Mouse (Mus musculus) heart, embryonic 13.5 days (tissue): Measurements from ENCODE around the gene Slc25a11. TPM values are rescaled to one million over a fixed set of nuclear protein-coding genes. Genes with fewer than 3 reads are reported as not detected.

Source experiments
- ATAC-seq: fragments of 200-750 bp; cut with Nextera tagmentation; 2 replicates; pipeline ENCODE4 v1.8.0; 2017; ENCODE audit warnings: moderate TSS enrichment; ENCODE audit not compliant: insufficient number of reproducible peaks, low FRiP score, low TSS enrichment; ENCODE audit errors: extremely low read depth
- H3K27ac ChIP-seq: fragments of 300-500 bp; sonication (generic); replicated peaks from 2 replicates; pipeline ENCODE4 v1.5.1; 2015; ENCODE audit warnings: moderate library complexity, mild to moderate bottlenecking, inconsistent platforms
- H3K27me3 ChIP-seq: fragments of 300-500 bp; sonication (generic); replicated peaks from 2 replicates; pipeline ENCODE4 v1.6.1; 2015; ENCODE audit warnings: mild to moderate bottlenecking, inconsistent platforms
- H3K36me3 ChIP-seq: fragments of 300-500 bp; sonication (generic); 2 replicates; pipeline ENCODE4 v1.6.1; 2015; ENCODE audit warnings: mild to moderate bottlenecking, inconsistent platforms
- H3K4me1 ChIP-seq: fragments of 300-500 bp; sonication (generic); 2 replicates; pipeline ENCODE4 v1.6.1; 2015; ENCODE audit warnings: inconsistent platforms
- H3K4me2 ChIP-seq: fragments of 300-500 bp; sonication (generic); 2 replicates; pipeline ENCODE4 v1.6.1; 2015; ENCODE audit warnings: inconsistent platforms, mild to moderate bottlenecking, moderate library complexity
- H3K4me3 ChIP-seq: fragments of 300-500 bp; sonication (generic); 2 replicates; pipeline ENCODE4 v1.5.1; 2015; ENCODE audit warnings: moderate library complexity, mild to moderate bottlenecking, inconsistent platforms
- H3K9ac ChIP-seq: fragments of 300-500 bp; sonication (generic); 2 replicates; pipeline ENCODE4 v1.6.1; 2015; ENCODE audit warnings: inconsistent platforms, mild to moderate bottlenecking, moderate library complexity
- H3K9me3 ChIP-seq: fragments of 300-500 bp; sonication (generic); 2 replicates; pipeline ENCODE4 v1.6.1; 2016; ENCODE audit warnings: inconsistent platforms
- WGBS: fragments of 180-500 bp; shearing (Covaris S2); methylation state at CpG from one replicate; pipeline ENCODE4 v1.1.7; 2015; ENCODE audit warnings: mixed read lengths; 5-methylcytosine and 5-hydroxymethylcytosine counted together
- polyA plus RNA-seq: library from polyadenylated mRNA; unstranded; fragments of >200 nt; fragmentation: Nextera tagmentation; extraction: Ambion mirVana; gene quantifications from 2 replicates; pipeline ENCODE4 v1.2.1, GENCODE M21; 2015

Gene Slc25a11
- polyA plus RNA-seq, 1 experiment from 2014 or later: 234 TPM

DNA sequence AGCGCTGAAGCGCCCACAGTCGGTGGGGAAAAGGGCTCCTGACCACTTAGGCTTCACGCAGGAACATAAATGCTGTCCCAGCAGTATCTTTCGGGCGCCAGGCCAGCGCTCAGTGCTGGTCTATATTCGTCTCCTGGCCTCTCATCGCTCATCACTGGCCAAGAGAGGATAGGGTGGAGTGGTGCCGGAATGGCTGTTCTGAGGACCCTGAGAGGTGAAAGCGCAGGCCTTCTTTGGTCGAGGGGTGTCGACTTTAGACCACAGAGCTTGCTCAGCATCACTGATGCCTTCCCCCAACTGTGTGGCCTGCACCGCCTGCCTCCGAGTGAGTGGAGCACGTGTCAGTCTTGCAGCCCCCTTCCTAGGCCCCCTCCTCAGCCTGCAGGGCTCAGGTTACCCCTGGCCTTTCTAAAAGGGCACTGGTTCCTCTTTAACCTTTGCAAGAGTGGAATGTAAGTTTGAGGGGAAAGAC lies 9.2 kb upstream of the Slc25a11 start:
- Histone ChIP-seq H3K4me2 (peak overlapping the region; percentile 94), H3K4me1 (peaks cover 68% of the 10 kb centered on the region), H3K9me3 (no peaks in the 10 kb centered on the region), H3K9ac (peak overlapping the region; percentile 100), H3K4me3 (peak overlapping the region; percentile 100), H3K27me3 (no peaks in the 10 kb centered on the region), H3K36me3 (peaks cover 41% of the 10 kb centered on the region), H3K27ac (peak overlapping the region; percentile 99)
- 4% methylated on average over 16 of the region's 16 CpGs for WGBS
- no peak; the same call in 1 of the 2 replicates for ATAC-seq

DNA sequence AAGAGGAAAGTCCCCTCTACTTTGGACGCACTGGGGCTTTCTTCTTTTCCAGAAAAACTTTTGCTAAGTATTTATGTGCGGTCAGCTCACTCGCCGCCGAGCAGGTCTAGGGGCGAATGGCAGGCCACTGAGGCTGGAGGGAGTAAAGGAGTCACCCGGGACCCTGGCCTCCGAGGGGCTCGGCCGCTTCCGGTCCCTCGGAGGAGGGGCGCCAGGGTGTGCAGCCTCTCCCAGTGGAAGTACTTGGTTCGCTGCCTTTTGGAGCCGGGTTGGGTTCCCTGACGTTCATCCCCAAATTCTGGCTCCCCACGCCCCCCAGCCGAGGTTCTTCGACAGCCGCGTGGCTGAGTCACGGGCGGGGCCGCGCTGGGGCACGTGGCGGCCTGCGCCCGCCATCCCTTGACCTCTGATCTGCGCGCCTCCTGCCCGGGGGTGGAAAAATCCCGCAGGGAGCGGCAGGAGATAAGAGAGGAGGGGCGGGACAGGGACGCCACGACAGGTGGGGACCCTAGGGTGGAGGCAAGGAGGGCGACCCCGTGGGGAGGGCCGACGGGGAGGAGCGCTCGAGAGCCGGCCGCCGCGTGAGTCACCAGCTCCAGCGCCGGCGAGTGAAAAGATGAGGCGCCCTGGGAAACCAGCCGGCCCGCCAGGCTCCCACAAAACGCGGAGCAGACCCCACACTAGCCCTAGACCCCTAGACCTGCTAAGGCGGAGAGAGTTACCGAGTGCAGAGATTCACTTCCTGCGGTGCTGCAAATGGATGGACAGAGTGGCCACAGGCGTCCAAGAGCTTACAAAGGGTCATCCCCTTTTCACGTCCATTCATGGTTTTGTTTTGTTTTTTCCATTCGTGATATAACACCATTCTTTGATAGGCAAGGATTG lies 8.5 kb upstream of the Slc25a11 start:
- H3K9ac ChIP-seq: peak overlapping the region; percentile 100
- no peak for ATAC-seq
- peak overlapping the region; percentile 94 for H3K4me2 ChIP-seq
- peak overlapping the region; percentile 99 for H3K27ac ChIP-seq
- H3K4me3 ChIP-seq: peak overlapping the region; percentile 100
- under 1% methylated on average over 61 of the region's 61 CpGs for WGBS
- H3K9me3 ChIP-seq: no peaks in the 10 kb centered on the region
- no peaks in the 10 kb centered on the region for H3K27me3 ChIP-seq
- peaks cover 41% of the 10 kb centered on the region for H3K36me3 ChIP-seq
- H3K4me1 ChIP-seq: peaks cover 70% of the 10 kb centered on the region

DNA sequence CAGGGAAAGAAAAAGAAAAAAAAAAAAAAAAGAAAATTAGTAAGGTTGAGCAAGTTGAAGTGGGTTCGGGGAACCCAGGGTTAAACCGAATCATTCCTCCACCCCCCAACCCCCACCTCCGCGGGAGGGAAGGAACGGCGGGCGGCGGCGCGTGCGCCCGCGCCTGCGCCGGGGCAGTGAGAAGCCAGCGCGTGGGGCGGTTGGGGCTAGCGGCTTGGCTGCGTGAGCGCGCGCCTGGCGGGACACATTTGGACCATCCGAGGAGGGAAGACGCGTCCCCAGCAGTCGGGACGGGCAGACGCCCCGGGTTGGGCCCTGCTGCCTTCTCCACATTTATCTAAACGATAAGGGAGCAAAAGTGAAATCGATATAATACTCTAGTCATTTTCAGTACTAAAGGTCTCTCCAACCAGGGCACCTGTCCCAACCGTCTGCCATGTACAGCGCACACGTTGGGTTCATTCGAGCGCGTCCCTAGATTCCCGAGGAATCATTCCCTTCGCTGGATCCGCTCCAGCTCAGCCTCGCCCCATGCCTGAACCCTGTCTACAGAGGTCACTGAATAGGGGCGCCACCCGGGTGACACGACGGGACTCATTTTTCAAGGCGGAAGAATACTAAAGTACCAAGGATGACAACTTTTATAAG lies 7.8 kb upstream of the Slc25a11 start:
- H3K4me1 ChIP-seq: peaks cover 77% of the 10 kb centered on the region

DNA sequence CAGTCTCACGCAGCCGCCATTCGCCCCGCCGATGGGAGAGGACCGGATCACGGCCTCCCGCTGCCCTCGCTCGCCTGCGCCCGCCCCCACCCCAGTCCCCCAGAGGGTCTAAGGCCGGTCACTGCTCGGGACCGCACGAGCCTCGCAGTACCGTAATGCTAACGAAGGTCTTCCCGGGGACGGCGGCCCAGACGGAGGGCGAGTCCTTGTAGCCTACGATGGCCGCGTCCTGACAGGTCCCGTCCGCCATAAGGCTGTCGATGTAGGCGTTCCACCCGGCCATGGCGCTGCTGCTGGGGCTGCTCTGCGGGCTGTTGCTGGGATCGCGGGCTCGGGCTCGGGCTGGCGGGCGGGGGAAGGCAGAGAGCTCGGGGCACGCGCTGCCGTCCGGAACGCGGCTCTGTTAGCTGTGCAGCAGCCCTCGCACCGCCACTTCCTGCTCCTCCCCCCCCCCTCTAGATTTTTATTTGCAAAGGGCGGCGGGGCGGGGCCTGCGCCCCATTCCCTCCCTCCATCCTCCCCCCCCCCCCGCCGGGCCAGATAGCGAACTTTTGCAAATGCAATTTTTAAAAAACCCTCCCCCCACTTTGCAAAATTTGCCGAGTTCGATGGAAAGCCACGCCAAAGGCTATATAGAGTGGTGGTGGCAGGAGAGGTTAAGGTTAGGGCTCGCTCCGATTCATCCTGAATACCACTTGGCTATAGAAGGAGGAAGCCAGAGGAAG lies 7.1 kb upstream of the Slc25a11 start, which contains the start of gene Pfn1:
Pfn1 (minus strand) TSS at position 447 of the 725 bp plus-strand sequence.
- no peaks in the 10 kb centered on the region for H3K27me3 ChIP-seq
- ATAC-seq: peak; percentile 22
- peaks cover 42% of the 10 kb centered on the region for H3K36me3 ChIP-seq
- H3K4me3 ChIP-seq: peak within 1 kb of the TSS; percentile 100
- H3K9me3 ChIP-seq: no peaks in the 10 kb centered on the region
- H3K4me1 ChIP-seq: peaks cover 80% of the 10 kb centered on the region
- H3K9ac ChIP-seq: peak within 1 kb of the TSS; percentile 100
- H3K27ac ChIP-seq: peak within 1 kb of the TSS; percentile 99
- WGBS: under 1% methylated on average over 60 of the region's 61 CpGs
- peak within 1 kb of the TSS; percentile 94 for H3K4me2 ChIP-seq

More for the DNA sequence above, 7.8 kb upstream of the Slc25a11 start:
- peaks cover 42% of the 10 kb centered on the region for H3K36me3 ChIP-seq
- H3K9me3 ChIP-seq: no peaks in the 10 kb centered on the region
- H3K4me2 ChIP-seq: peak overlapping the region; percentile 94
- H3K27ac ChIP-seq: peak overlapping the region; percentile 99
- peak overlapping the region; percentile 100 for H3K9ac ChIP-seq
- WGBS: under 1% methylated on average over 42 of the region's 48 CpGs
- 0 out of 2 replicates have a peak, but pooled peaks have one; percentile 17 for ATAC-seq
- H3K27me3 ChIP-seq: no peaks in the 10 kb centered on the region
- H3K4me3 ChIP-seq: peak overlapping the region; percentile 100

DNA sequence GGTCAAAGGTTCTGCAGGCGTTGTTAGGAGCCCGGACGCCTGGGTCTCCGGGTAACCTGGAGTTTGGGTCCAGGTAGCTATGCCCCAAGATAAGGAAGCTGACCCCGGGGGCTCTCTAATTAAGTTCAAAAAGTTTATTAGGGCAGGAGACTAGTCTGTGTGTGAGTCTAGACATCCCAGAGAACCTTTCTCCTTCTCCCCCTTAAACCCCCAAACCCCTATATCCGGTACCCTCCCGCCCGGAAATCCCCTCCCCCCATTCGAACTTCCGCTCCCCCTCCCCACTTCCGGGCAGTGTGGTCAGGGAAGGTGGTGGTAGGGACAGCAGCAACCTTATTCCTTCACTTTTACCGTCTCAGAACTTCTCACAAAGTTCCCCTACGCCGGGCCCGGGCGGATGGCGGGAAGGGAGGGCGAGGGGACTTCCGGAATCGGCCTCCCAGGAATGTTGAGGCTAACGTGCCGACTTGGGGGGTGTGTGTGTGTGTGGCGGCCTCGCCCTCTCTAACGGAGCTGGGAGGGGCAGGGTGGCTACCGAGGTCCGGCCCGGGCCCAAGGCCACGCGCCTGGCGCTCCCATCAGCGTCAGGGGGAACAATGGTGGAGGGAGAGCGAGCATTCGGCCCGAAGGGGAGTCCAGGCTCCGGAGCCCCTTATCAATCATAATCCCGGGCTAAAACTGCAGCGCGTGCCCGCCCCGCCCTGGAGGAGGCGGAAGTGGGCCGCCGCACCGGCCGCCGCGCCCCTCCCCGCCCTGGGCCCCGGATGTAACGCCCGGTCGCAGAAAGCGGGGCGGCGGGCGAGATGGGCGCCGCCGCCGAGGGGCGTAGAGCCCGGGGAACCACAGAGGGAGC lies 6.3 kb upstream of the Slc25a11 start:
- H3K27me3 ChIP-seq: no peaks in the 10 kb centered on the region
- H3K4me3 ChIP-seq: peak overlapping the region; percentile 100
- H3K9me3 ChIP-seq: no peaks in the 10 kb centered on the region
- peak overlapping the region; percentile 94 for H3K4me2 ChIP-seq
- H3K4me1 ChIP-seq: peaks cover 80% of the 10 kb centered on the region
- H3K9ac ChIP-seq: peak overlapping the region; percentile 100
- peak overlapping the region; percentile 99 for H3K27ac ChIP-seq
- peaks cover 47% of the 10 kb centered on the region for H3K36me3 ChIP-seq
- ATAC-seq: peak; percentile 26
- under 1% methylated on average over 63 of the region's 63 CpGs for WGBS

DNA sequence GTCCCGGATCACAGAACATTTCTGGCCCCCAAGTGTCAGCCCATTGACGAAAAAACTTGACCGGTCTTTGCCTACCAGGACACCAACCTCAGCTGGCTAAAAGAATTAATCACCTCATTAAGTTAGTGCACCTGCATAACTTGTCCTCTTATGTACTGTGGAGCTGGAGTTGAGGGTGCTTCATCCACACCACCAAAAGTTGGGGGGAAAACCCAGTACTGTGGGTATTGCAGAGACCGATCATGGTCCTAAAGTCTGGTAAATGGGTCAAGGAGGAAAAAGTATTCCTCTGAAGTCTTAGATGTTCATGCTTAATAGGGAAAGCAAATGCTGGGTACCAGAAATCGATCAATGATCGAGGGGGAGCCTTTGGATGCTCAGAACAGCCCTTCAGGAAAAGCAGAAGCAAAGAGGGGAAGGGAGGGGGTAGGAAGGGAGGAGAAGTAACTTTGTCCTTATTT lies 5.6 kb upstream of the Slc25a11 start:
- Histone ChIP-seq H3K27me3 (no peaks in the 10 kb centered on the region), H3K27ac (peak overlapping the region; percentile 99), H3K9ac (peak overlapping the region; percentile 100), H3K4me3 (peak overlapping the region; percentile 100), H3K4me1 (peaks cover 80% of the 10 kb centered on the region), H3K4me2 (peak overlapping the region; percentile 94), H3K9me3 (no peaks in the 10 kb centered on the region), H3K36me3 (peaks cover 47% of the 10 kb centered on the region)
- no peak for ATAC-seq
- 38% methylated on average over 6 of the region's 6 CpGs for WGBS

DNA sequence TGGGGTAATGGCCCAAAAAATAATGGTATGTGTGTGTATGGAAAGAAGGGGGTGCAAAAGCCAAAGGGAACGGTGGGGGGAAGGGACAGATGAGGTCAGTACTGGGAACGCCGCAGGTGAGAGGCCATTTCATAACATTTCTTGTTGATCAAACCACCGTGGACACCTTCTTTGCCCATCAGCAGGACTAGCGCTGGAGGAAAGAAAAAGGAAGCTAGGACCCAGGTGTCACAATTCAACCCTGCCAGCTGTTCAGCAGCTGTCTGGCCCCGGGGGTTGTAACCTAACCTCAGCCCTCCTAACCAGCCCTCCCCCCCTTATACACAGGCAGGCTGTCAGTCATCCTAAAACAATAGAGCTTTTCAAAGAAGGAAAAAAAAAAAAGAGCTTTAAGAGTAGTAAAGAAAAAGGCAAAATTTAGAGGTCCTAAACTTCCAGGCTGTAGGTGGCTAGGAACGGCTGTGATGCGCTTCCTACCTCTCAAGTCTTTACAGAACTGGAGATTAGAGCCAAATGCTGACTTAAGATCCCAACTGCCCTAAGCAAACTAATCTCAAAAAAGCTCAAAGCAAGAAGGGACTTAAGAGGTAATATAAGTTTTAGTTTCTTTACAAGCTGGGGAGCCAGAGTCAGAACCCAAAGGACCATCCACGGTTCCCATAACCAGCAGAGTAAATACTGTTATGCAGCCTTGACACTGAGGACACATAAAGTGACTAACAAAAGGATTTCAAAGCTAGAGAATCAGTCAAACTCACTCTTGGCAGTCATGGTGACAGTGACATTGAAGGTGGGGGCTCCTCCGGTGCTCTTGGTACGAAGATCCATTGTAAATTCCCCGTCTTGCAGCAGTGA lies 5.0 kb upstream of the Slc25a11 start:
- Histone ChIP-seq H3K27ac (peak overlapping the region; percentile 99), H3K4me2 (peak overlapping the region; percentile 94), H3K36me3 (peaks cover 47% of the 10 kb centered on the region), H3K4me1 (peaks cover 75% of the 10 kb centered on the region), H3K27me3 (no peaks in the 10 kb centered on the region), H3K4me3 (peak overlapping the region; percentile 100), H3K9ac (peak overlapping the region; percentile 100), H3K9me3 (no peaks in the 10 kb centered on the region)
- no peak for ATAC-seq
- 59% methylated on average over 12 of the region's 12 CpGs for WGBS

DNA sequence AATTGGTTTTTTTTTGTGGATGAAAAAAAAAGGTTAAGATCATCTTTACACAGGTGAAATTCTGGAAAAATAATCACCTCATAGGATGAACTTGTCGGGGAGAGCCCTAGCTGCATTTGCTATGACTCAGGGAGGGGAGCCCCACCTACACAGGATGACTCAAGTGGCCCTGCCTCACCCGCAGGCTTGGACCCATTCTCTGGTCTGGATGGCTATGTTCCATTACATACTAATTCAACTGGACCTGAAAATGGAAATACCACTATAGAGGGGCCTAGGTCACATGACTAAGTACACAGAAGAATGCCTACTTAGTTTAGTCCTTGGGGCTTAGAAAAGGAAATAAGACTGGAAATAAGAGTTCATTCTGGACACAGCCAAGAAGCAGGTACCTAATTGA lies 4.1 kb upstream of the Slc25a11 start:
- Histone ChIP-seq H3K9me3 (no peaks in the 10 kb centered on the region), H3K9ac (peak overlapping the region; percentile 70; the same call in 1 of the 2 replicates), H3K4me1 (peaks cover 66% of the 10 kb centered on the region), H3K27me3 (no peaks in the 10 kb centered on the region), H3K4me2 (peak overlapping the region; percentile 94), H3K4me3 (peak overlapping the region; percentile 100), H3K36me3 (peaks cover 47% of the 10 kb centered on the region), H3K27ac (peak overlapping the region; percentile 42)
- ATAC-seq: no peak
- WGBS: 61% methylated on average over 2 of the region's 2 CpGs

DNA sequence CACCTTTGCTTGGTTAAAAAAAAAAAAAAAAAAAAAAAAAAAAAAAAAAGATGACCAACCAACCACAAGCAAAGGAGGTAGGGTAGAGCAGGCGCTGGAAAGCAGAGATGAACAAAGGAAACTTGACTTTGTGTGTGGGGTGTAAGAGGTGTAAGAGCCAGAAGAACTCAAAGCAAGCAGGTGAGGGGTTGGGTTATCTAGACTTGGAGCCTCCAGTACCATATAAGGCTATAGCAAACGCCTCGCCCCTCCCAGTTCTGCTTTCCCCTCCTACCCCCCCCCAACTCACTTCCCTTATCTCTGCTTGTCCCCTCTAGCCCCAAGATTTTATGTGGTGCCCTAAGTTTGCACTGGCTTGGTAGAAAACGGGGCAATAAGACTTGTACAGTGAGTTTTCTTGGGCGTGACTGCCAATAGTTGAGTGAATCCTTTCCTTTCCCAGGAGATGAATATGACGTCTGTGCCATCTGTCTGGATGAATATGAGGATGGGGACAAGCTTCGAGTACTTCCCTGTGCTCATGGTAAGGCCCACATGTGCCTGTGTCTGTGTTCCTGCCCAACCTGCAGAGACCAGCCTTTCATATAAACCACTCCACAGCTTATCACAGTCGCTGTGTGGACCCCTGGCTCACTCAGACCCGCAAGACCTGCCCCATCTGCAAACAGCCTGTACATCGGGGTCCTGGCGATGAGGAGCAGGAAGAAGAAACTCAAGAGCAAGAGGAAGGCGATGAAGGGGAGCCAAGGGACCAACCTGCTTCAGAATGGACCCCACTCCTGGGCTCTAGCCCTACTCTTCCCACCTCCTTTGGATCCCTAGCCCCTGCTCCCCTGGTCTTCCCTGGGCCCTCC lies 3.3 kb upstream of the Slc25a11 start:
- peak overlapping the region; percentile 70 for H3K9ac ChIP-seq
- H3K36me3 ChIP-seq: peaks cover 50% of the 10 kb centered on the region
- ATAC-seq: no peak
- H3K4me1 ChIP-seq: peaks cover 66% of the 10 kb centered on the region
- no peaks in the 10 kb centered on the region for H3K27me3 ChIP-seq
- H3K9me3 ChIP-seq: no peaks in the 10 kb centered on the region
- 67% methylated on average over 12 of the region's 12 CpGs for WGBS
- H3K27ac ChIP-seq: peak overlapping the region; percentile 42
- H3K4me3 ChIP-seq: peak overlapping the region; percentile 100
- peak overlapping the region; percentile 94 for H3K4me2 ChIP-seq
